Mouse (Mus musculus): Measurements from ENCODE around the gene Cyp2a22.
"Not testable (repeated sequence)": the region's sequence is repeated elsewhere in the genome, so short reads cannot be mapped to it uniquely, and the experiment has no call there.

DNA sequence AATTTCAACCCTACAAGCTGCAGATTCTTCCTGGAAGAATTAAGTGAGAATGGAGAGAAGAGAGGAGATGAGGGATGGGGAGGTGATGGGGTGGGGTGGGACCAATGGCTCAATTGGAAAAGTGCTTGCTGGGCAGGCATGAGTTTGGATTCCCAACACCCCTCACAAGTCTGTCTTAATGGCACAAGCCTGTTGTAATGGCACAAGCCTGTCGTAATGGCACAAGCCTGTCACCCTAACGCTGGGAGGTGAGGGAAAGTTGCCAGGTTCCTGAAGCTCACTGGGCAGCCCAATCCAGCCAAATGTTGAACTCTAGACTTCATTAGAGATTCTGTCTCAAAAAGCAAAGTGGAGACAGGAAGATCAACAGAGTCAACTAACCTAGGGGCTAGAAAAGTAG is 14.1 kb upstream of the Cyp2a22 start:
- TF ChIP-seq EP300 (optimal IDR thresholded peaks at IDR 0.05); CTCF (IDR thresholded peaks at IDR 0.05; ENCODE audit: low read depth): not testable (repeated sequence)

Measured in stomach, postnatal 0 days (tissue).